Mouse (Mus musculus) brain, embryonic 18.5 days (tissue): ENCODE measurements around the gene Wwox.

Experiments
- DNase-seq: peaks from one replicate; pipeline ENCODE4 v3.0.0-alpha.2; 2012; ENCODE audit warnings: low read depth, low spot score

Gene Wwox

GRCm38 (mm10) chr8:114439334-114440204 lies at the start of gene Wwox:
Gene Wwox, plus strand, starts transcription at chr8:114439655.
- DNase-seq, result peak; percentile 98

- no peak for DNase-seq
Measured at GRCm38 (mm10) chr8:114390465-114391254, 48.8 kb upstream of the Wwox start.

GRCm38 (mm10) chr8:114398326-114398725 lies 41.1 kb upstream of the Wwox start:
- DNase-seq, result no peak

GRCm38 (mm10) chr8:114399273-114399672 lies 40.2 kb upstream of the Wwox start:
- no peak for DNase-seq

GRCm38 (mm10) chr8:114401679-114402078 lies 37.8 kb upstream of the Wwox start:
- DNase-seq, result no peak

GRCm38 (mm10) chr8:114411421-114411820 lies 28.0 kb upstream of the Wwox start:
- DNase-seq, result no peak

- DNase-seq, result no peak
Measured at GRCm38 (mm10) chr8:114417786-114418185, 21.7 kb upstream of the Wwox start, which contains the start of gene Clec3a. Gene Clec3a, plus strand, starts transcription at chr8:114418086.

GRCm38 (mm10) chr8:114418486-114418885 lies 21.0 kb upstream of the Wwox start:
- no peak for DNase-seq

- DNase-seq, result no peak
Measured at GRCm38 (mm10) chr8:114418904-114419303, 20.6 kb upstream of the Wwox start.

GRCm38 (mm10) chr8:114421544-114421943 lies 17.9 kb upstream of the Wwox start:
- no peak for DNase-seq

GRCm38 (mm10) chr8:114438236-114438635 lies 1.2 kb upstream of the Wwox start:
- DNase-seq, result no peak

GRCm38 (mm10) chr8:114440205-114440589 lies 742 bp downstream of the Wwox start:
- DNase-seq, result no peak

GRCm38 (mm10) chr8:114441616-114442015 lies 2.2 kb downstream of the Wwox start:
- no peak for DNase-seq

- no peak for DNase-seq
Measured at GRCm38 (mm10) chr8:114446884-114447283, 7.4 kb downstream of the Wwox start.

- no peak for DNase-seq
Measured at GRCm38 (mm10) chr8:114452278-114452677, 12.8 kb downstream of the Wwox start.

GRCm38 (mm10) chr8:114452781-114453221 lies 13.3 kb downstream of the Wwox start:
- peak; percentile 69 for DNase-seq

- no peak for DNase-seq
Measured at GRCm38 (mm10) chr8:114455302-114455701, 15.8 kb downstream of the Wwox start.

- no peak for DNase-seq
Measured at GRCm38 (mm10) chr8:114455953-114456352, 16.5 kb downstream of the Wwox start.

- no peak for DNase-seq
Measured at GRCm38 (mm10) chr8:114458113-114458784, 18.8 kb downstream of the Wwox start.

- no peak for DNase-seq
Measured at GRCm38 (mm10) chr8:114460600-114460999, 21.1 kb downstream of the Wwox start.

GRCm38 (mm10) chr8:114462591-114462990 lies 23.1 kb downstream of the Wwox start:
- no peak for DNase-seq

- DNase-seq, result no peak
Measured at GRCm38 (mm10) chr8:114463305-114463704, 23.9 kb downstream of the Wwox start.
